Mouse (Mus musculus) brain, embryonic 18.5 days (tissue): ENCODE measurements around the gene Cabp4.
A peak's percentile ranks its signal among the peaks of the same experiment; 100 is the strongest.
"Not testable (repeated sequence)": the region's sequence is repeated elsewhere in the genome, so short reads cannot be mapped to it uniquely, and the experiment has no call there.

Source experiments
- DNase-seq: peaks from one replicate; pipeline ENCODE4 v3.0.0-alpha.2; 2012; ENCODE audit warnings: low read depth, low spot score

Gene Cabp4

DNA sequence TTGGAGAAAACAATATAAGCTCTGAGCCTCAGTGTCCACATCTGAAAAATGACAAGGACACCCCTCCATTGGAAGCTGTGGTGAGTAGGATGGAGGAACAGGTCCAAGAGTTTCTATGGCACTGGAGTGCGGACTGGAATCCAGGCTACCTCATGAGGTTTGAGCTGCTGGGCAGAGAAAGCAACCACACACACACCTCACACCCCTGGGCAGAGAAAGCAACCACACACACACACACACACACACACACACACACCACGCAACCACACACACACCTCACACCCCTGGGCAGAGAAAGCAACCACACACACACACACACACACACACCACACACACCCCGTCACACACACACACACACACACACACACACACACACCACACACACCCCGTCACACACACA is 18.6 kb downstream of the Cabp4 start:
- not testable (repeated sequence) for DNase-seq

DNA sequence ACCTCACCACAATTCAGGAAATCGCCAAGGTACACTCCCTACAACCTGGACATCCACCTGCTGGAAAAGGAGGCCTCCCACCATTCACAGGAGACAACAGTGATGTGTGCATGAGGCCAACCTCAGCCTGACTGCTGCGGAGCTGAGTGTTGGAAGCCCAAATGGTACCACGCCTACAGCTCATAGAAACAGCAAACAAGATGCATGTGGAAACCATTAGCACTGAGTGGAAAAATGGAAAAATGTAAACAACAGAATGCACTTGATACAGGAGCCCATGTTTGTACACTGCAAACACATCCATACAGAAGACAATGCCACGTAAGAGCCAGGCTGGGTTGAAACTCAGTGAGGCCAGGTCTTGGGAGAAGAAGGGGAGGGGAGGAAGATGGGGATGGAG is 19.4 kb downstream of the Cabp4 start:
- DNase-seq: no peak

DNA sequence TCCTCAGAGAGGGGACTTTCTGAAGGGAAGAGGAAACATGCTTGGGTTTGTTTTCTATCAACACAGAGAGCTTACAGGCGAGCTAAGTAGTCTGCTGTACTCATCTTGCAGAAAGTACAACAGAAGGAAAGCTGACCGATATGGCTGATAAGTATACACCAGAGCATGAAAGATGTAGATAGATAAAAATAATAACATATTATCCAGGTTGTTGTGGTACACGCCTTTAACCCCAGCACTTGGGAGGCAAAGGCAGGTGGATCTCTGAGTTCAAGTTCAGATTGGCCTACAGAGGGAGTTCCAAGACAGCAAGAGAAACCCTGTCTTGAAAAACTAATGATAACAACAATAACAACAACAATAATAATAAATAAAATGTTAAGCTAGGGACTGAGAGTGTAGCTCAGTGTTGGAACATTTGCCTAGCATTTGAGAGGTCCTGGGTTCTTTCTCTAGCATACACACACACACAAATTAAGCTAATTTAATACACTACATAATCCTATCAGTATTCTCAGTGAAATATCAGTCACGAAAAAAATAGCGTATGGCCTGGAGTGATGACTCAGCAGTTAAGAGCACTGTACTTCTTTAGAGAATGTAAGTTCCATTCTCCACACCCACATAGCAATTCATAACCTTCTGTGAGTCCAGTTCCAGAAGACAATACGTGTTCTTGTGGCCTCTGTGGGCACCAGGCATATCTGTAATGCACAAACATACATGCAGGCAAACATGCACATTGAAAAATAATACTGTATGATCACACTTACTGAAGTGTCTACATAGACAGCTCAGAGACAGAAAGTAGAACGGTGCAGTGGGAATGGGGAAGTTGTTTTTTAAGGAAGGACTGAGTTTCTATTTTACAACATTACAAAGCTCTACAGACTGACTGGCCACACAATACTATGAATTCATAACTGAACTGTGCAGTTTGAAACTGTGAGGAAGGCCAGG is 21.1 kb downstream of the Cabp4 start:
- no peak for DNase-seq

DNA sequence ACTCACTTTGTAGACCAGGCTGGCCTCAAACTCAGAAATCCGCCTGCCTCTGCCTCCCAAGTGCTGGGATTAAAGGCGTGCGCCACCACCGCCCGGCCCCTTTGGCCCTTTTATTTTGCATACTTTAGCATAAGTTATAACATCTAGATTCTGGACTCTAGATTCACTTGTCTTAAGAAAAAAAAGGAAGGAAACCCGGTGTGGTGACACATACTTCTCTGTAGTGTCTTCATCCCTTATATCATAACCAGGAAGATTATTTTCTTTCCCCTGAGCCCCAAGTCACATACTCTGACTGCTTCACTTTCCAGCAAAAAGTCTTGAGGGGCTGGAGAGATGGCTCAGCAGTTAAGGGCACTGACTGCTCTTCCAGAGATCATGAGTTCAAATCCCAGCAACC is 21.9 kb downstream of the Cabp4 start:
- DNase-seq: not testable (repeated sequence)

DNA sequence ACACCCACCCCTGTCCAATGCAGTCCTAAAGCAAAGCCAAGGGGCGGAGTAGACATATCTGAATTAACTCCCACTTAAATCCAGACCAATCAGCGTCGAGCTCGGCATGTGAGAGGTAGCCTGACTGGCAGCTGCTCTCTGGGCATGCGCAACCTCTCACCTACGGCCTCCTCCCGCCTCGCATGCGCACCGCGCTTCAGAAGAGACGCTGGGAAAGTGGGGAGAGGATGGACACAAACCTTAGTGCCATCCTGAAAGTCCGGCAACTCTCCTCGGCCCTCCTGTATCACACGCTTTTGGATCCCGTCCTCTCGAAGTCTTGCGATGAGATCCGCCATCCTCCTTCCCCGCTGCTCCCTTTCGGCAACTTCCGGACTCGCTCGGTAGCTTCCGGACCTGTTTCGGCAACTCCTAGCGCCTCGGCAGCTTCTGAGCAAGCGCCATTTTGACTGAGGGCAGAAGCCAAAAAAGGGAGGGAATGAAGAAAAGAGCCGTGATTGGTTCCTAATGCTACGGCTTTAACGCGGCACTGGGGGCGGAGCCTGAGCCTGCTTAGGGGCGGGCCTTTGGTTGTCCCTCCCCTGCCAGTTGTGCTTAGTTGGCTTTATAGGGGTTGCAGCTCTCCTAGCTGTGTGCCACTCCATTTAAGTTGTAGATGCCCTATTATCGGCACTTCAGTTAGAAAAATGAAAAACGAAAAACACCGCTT is 22.6 kb downstream of the Cabp4 start:
- DNase-seq: peak; percentile 97

DNA sequence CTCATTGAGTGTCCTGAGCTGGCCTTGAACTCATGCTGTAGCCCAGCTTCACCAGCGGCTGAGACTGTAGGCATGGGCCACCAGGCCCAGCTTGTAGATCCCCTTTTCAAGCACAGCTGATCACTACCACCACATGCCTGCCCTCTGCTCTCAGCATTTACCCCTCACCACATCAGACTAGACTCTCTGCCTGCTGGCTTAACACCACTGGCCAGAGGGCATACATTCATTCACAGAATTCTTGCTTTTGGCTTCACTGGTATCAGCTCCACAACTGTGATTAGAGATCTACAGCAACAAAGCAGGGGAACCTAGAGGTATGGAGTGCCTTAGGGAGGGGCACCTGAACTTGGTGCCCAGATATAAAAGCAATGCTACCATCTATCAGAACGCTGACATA is 23.3 kb downstream of the Cabp4 start:
- DNase-seq: no peak

DNA sequence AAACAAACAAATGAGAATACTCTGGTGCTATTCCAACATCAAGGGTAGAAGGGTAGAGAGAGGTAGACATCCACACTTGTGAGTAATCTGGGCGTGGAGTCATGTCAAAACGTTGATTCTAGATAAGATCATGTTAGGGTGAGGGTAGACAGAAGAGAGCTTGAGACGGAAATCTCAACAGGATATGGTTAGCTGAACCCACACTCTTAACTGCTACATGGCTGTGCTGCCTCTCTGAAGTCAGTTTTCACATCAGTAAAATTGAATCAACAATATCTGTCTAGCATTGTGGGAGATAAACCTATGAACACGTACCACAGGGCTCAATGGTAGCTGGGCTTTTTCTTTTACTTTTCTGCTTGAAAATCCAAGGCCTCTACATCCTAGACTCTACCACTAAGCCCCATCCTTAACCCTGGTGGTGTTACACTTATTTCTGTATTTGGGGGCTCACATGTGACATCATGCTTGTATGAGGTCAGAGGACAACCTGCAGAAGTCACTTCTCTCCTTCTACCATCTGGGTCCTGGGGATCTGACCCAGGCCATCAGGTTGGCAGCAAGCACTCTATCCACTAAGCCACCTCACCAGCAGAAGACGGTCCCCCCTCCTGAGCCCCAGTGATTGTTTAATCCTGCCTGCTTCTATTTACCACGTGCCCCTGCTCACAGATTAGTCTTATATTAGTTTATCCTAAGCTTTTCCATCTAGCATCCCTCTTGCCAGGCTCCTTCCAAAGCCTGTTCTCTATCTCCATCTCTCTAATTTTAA is 23.9 kb downstream of the Cabp4 start:
- DNase-seq: no peak

DNA sequence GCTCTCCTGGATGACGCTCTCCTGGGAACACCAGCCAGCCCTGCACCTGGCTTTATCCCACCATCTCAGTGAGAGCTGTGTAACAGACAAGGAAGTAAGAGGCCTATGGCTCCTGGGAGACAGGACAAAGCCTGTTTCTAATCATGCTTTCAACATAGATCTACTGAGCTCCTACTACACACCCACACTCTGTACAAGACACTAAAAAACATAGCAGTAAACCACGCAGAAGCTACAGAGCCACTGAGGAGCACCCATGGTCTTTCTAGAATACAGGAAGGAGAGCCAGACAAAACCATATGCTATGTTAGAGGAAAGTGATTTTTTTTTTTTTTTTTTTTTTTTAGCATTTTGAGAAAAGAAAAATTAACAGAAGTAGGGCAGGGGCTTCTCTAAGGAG is 25.5 kb downstream of the Cabp4 start:
- no peak for DNase-seq

DNA sequence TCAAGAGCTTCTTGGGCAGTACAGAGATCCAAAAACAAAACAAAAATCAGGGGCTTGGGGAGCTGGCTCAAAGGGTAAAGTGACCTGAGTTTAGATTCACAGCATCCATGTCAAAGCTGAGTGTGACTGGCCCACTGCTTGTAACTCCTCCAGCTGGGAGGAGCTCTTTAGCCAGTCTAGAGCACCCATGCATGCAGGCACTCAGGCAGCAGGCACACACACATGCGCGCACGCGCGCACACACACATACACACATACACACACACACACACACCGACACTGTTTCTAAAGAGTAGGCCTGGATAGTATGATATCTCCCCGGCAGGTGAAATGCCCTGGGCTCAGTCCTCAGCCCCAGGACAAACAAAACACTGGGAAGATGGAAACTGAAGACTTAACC is 26.8 kb downstream of the Cabp4 start:
- DNase-seq: no peak

DNA sequence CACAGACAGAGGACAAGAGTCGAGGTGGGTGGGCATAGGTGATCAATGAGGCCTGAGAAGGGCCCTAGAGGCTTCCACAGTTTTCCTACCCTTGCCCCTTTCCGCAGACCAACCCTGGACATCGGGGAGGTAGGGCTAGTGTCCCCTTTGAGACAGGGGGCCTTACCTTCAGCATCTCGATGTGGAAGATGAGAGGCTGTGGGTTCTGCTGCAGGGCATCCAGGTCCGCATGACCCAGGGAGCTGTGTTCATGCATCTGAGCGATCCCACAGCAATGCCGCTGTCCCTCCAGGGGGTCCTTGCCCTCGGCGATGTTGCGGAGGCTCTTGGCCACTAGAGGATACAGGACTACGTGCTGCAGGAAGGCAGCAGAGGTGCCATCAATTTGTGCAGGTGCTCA is 28.0 kb downstream of the Cabp4 start:
- DNase-seq: no peak

DNA sequence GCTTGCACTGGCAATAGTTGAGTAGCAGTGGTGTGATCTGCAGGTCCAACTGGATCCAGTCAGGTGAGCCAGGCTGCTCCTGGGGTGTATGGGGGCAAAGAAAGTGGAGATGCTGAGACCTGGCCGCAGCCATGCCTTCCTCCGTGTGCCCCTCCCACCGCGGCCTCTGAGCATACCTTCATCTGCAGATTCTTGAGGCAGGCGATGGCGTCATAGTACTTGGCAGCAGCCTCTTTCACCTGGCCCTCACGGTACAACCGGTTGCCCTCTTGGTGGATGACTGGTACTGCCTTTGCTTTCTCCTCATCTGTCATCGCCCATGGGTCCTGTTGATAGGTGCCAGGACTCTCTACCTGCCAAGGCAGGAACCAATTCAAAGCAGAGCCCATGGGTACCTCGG is 28.7 kb downstream of the Cabp4 start:
- no peak for DNase-seq

DNA sequence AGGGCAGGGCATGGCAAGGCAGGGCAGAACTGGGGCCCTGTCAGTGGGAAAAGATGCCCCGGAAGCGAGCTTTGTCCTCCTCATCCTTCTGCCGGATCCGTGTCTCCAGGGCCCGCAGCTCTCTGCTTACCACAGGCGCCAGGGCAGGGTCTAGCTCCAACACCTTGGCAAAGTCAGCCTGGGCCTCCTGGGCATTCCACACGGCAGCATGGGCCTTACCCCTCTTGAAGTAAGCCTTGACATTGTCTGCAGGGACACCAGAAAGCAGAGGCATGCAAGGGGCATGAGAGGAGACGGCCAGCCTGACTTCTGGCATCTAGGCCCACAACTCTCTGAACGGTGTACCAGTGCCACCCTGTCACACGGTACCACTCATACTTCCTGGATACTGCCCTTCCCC is 29.3 kb downstream of the Cabp4 start:
- DNase-seq: no peak

DNA sequence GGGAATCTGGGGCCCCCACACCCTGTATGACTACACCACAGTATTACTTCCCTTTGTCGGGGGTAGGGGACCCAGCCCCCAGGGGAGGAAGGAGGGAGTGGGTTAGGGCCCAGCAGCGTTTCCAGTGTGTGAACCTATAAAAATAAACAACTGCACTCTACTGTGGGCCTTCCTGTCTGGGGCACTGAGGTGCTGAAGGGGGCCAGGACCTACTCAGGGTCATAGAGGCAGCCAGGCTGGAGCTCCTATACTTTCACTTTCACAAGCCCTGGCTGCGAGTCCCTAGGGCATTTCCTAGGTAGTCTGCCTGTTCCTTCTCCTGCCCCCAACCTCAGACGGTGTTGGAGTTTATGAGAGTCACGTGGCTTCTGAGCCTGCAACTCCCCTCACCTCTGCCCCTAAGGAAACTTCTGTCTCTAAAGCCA is 30.0 kb downstream of the Cabp4 start:
- no peak for DNase-seq

DNA sequence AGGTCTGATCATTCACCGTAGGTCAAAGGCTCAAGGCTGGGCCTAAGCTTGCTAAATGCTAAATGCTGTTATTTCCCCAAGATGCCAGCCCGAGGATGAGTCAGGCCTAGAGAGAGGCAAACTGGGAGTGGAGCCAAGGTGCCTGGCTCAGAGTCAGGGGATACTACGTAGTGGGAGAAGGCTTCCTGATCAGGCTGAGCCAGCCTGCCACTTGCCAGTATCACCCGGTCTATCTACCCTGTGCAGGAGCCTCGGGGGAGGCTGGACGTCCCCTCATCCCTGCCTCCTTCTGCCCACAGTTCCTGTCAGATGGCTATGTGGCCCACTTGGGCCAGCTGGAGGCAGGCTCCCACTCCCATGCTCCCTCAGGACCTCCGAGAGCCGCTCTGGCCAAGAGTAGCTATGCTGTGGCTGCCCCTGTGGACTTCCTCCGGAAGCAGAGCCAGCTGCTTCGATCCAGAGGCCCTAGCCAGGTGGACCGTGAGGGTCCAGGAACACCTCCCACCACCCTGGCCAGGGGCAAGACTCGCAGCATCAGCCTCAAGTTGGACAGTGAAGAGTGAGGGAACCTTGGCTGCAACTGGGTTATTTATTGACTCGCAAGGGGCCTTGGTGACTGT is 30.5 kb downstream of the Cabp4 start:
- DNase-seq: no peak

DNA sequence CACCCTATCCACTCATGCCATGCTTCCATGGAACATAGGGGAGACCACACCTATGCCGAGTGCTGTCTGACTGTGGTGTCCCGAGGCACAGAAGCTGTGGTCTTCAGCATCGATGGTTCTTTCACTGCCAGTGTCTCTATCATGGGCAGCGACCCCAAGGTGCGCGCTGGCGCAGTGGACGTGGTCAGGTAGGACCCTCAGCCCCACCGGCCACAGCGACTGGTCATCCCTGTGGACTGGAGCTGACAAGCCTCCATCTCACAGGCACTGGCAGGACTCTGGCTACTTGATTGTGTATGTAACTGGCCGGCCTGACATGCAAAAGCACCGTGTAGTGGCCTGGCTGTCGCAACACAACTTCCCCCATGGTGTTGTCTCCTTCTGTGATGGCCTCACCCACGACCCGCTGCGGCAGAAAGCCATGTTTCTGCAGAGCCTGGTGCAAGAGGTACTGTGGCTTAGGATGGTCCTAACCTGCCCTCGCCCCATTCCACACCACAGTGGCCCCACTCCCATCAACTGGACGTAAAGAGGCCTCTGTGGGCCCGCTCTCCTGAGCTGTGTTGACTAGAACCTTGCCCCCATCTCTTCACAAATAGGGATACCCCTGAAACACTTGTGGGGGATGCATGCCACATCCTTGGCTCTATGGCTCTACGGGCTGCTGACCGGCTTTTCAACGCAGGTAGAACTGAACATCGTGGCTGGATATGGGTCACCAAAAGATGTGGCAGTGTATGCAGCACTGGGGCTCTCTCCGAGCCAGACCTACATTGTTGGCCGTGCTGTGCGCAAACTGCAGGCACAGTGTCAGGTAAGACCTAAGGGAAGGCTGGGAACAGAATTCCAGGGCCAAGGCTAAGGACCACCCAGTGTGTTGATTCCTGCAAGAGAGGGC is 31.5 kb downstream of the Cabp4 start:
- DNase-seq: no peak

DNA sequence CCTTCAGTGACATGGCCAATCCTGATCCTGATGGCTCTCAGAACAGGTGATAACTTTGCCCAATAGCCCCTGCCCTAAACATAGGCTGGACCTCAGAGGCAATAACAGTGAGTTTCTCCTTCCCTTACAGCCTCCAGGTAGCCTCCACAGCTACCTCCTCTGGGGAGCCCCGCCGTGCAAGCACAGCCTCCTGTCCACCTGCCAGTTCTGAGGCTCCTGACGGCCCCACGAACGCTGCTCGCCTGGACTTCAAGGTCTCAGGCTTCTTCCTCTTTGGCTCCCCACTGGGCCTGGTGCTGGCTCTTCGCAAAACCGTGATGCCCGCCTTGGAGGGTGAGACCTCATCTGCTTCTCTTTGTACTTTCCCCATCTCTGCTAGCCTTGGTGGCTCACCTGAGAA is 35.3 kb downstream of the Cabp4 start:
- DNase-seq: no peak

DNA sequence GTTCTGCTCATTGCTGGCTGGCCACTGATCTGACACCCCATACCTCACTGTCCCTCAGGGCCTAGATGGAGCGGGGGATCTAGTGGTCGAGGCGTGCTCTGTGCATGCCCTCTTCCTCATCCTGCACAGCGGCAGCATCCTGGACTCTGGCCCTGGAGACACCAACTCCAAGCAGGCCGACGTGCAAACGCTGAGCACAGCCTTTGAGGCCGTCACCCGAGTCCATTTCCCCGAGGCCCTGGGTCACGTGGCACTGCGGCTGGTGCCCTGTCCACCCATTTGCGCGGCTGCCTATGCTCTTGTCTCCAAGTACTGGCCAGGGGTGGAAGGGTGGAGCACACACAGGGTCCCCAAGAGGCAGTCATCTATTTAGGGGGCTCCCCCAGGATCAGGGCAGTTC is 37.2 kb downstream of the Cabp4 start:
- DNase-seq: no peak

DNA sequence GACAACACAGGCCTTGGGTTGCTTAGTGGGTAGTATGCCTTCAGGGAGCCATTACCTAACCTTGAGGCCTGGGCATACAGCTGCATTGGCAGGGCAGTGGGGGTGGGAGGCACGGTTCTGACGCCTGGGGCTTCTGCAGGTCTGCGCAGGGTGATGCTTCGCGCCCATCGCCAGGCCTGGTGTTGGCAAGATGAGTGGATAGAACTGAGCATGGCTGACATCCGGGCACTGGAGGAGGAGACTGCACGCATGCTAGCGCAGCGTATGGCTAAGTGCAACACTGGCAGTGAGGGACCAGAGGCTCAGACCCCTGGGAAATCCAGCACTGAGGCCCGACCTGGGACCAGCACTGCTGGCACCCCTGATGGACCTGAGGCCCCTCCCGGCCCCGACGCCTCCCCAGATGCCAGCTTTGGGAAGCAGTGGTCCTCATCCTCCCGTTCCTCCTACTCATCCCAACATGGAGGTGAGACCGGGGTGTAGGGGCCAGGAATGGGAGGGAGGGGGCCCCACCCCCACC is 39.1 kb downstream of the Cabp4 start:
- no peak for DNase-seq

DNA sequence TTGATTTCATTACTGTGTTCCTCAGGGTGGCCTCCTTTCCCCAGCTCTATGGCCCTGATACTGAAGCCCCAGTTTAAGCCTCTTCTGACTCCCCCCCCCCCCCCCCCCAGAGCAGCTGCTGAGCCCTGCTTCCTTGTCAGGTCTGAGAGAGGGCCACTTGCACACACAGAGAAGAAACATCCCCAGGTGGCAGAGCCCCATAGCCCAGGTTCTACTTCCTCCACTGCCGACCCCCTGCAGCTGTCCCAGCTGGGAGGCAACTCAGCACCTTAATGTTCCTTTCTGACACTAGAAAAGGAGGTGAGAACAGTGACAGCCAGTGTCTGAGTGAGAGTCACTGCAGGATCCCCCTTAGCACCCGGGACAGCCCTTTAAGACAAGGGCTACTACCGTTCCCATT is 40.0 kb downstream of the Cabp4 start:
- no peak for DNase-seq

DNA sequence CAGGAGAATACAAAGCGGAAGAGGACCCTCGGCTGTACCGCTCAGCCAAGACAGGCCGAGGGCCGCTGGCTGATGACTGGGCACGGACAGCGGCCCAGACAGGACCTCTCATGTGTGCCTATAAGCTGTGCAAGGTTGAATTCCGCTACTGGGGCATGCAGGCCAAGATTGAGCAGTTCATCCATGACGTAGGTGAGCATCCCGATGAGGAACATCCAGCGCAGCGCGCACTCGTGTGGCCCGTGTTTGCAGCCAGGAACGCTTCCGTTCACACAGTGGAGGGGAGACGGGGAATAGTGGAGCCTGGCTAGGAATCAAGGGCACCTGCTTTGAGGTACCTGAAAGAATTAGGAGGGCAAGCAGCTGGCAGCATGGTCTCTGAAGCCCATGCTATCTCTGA is 40.5 kb downstream of the Cabp4 start:
- DNase-seq: no peak

DNA sequence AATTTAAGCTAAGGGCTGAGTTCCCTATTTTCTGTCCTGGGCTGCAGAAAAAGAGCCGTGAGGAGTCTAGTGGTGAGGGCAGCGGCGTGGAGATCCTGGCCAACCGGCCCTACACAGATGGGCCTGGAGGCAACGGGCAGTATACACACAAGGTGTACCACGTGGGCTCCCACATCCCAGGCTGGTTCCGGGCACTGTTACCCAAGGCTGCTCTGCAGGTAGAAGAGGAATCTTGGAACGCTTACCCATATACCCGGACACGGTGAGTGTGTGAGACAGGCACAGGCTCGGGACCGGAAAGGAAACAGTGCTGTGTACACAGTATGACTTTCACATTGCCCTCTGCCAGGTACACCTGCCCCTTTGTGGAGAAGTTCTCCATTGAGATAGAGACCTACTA is 41.2 kb downstream of the Cabp4 start:
- DNase-seq: no peak
